Mouse (Mus musculus): ENCODE results near the gene Alox5. TPM values are rescaled to one million over a fixed set of nuclear protein-coding genes. Genes with fewer than 3 reads are reported as not detected.

Gene Alox5
- polyA plus RNA-seq, 1 experiment: 0.74 TPM

- Histone ChIP-seq H3K4me1 (ENCODE audit: control insufficient read depth, insufficient read depth, low read length) (peaks cover 6% of the 10 kb centered on the region), H3K27ac (ENCODE audit: insufficient read depth, low read length) (no peak overlapping the region), H3K27me3 (ENCODE audit: control insufficient read depth, insufficient read depth, low read length) (no peaks in the 10 kb centered on the region), H3K4me3 (replicated peaks; ENCODE audit: insufficient read depth, low read depth, low read length) (no peak overlapping the region)
- WGBS: 41% methylated on average over 2 of the region's 2 CpGs
- no peak for TF ChIP-seq POLR2A (IDR thresholded peaks at IDR 0.05; ENCODE audit: borderline replicate concordance, insufficient read depth, low read length)
- no peak for TF ChIP-seq CTCF (IDR thresholded peaks at IDR 0.05; ENCODE audit: borderline replicate concordance, insufficient read depth, low read depth, low read length)
- no peak for DNase-seq
Measured at GRCm38 (mm10) chr6:116394916-116395648, 65.9 kb downstream of the Alox5 start.

DNA sequence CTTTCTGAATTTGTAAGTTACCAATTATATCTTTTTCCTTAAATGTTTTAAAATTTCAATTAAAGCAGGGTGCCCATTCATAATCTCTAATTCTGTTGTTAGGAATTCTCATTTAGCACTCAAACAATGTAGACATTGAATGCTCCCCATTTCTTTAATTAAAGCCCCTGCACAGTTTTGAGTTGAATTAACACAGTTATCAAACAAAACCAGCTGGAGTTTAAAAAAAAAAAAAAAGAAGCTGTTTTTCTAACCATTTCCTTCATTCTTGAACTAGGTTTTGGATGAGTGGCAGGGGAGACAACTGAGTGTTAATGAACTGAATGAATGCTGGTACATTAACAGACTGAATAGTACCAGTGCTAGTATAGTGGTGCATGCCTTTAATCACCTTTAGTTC is 71.5 kb downstream of the Alox5 start:
- Histone ChIP-seq H3K4me1 (ENCODE audit: control insufficient read depth, insufficient read depth, low read length) (peaks cover 2% of the 10 kb centered on the region), H3K27me3 (ENCODE audit: control insufficient read depth, insufficient read depth, low read length) (no peaks in the 10 kb centered on the region), H3K4me3 (replicated peaks; ENCODE audit: insufficient read depth, low read depth, low read length) (no peak overlapping the region), H3K27ac (ENCODE audit: insufficient read depth, low read length) (no peak overlapping the region)
- TF ChIP-seq CTCF (IDR thresholded peaks at IDR 0.05; ENCODE audit: borderline replicate concordance, insufficient read depth, low read depth, low read length) (no peak), POLR2A (IDR thresholded peaks at IDR 0.05; ENCODE audit: borderline replicate concordance, insufficient read depth, low read length) (no peak)
- no peak for DNase-seq

- Histone ChIP-seq H3K4me1 (ENCODE audit: control insufficient read depth, insufficient read depth, low read length) (peaks cover 6% of the 10 kb centered on the region), H3K27me3 (ENCODE audit: control insufficient read depth, insufficient read depth, low read length) (no peaks in the 10 kb centered on the region), H3K27ac (ENCODE audit: insufficient read depth, low read length) (no peak overlapping the region), H3K4me3 (replicated peaks; ENCODE audit: insufficient read depth, low read depth, low read length) (no peak overlapping the region)
- no peak for DNase-seq
- TF ChIP-seq CTCF (IDR thresholded peaks at IDR 0.05; ENCODE audit: borderline replicate concordance, insufficient read depth, low read depth, low read length): no peak
- TF ChIP-seq POLR2A (IDR thresholded peaks at IDR 0.05; ENCODE audit: borderline replicate concordance, insufficient read depth, low read length): no peak
- WGBS: 100% methylated on average over 1 of the region's 1 CpGs
Measured at GRCm38 (mm10) chr6:116388068-116388467, 72.9 kb downstream of the Alox5 start.

DNA sequence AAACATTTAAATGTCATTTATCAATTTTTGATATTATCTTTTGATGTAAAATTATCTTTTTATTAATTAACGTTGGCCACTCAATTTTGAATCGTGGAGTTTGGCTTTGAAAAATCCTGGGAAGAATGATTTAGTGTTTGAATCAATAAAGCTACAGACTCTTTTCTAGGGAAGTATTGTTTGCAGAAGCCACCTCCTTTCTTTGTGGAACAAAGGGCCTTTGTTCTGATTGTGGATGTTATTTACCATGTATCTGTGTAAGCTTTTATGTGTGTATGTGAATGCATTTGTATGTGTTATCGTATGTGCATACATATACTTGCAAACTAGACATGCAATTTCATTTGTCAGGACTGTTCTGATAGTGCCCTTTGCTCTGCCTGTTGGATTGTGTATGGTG is 74.5 kb downstream of the Alox5 start:
- Histone ChIP-seq H3K4me3 (replicated peaks; ENCODE audit: insufficient read depth, low read depth, low read length) (no peak overlapping the region), H3K27ac (ENCODE audit: insufficient read depth, low read length) (no peak overlapping the region), H3K27me3 (ENCODE audit: control insufficient read depth, insufficient read depth, low read length) (no peaks in the 10 kb centered on the region), H3K4me1 (ENCODE audit: control insufficient read depth, insufficient read depth, low read length) (peaks cover 6% of the 10 kb centered on the region)
- 63% methylated on average over 3 of the region's 3 CpGs for WGBS
- TF ChIP-seq POLR2A (IDR thresholded peaks at IDR 0.05; ENCODE audit: borderline replicate concordance, insufficient read depth, low read length) (no peak), CTCF (IDR thresholded peaks at IDR 0.05; ENCODE audit: borderline replicate concordance, insufficient read depth, low read depth, low read length) (no peak)
- DNase-seq: no peak

DNA sequence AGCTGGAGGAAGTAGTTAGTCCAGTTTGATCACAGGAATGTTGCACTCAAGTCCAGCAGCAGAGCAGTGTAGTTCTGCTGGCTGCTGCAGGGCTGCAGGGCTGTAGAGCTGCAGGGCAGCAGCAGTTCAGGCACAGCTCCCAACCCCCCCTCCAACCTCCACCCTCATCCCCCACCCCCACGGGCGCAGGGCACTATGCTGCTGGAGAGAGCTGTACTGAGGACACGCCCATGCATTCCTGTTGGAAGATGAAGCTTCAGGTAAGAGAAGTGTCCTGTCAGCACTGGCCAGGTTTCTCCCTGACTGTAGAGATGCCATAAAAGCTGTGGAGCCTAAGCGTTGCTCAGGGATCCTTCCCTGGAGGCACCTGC is 74.9 kb downstream of the Alox5 start:
- no peak for TF ChIP-seq POLR2A (IDR thresholded peaks at IDR 0.05; ENCODE audit: borderline replicate concordance, insufficient read depth, low read length)
- TF ChIP-seq CTCF (IDR thresholded peaks at IDR 0.05; ENCODE audit: borderline replicate concordance, insufficient read depth, low read depth, low read length): no peak
- peak overlapping the region; percentile 60; the same call in 1 of the 2 replicates for H3K27ac ChIP-seq (ENCODE audit: insufficient read depth, low read length)
- no peak for DNase-seq
- H3K4me3 ChIP-seq (replicated peaks; ENCODE audit: insufficient read depth, low read depth, low read length): no peak overlapping the region
- peaks cover 6% of the 10 kb centered on the region for H3K4me1 ChIP-seq (ENCODE audit: control insufficient read depth, insufficient read depth, low read length)
- H3K27me3 ChIP-seq (ENCODE audit: control insufficient read depth, insufficient read depth, low read length): no peaks in the 10 kb centered on the region
- WGBS: 47% methylated on average over 4 of the region's 4 CpGs

- Histone ChIP-seq H3K27me3 (ENCODE audit: control insufficient read depth, insufficient read depth, low read length) (no peaks in the 10 kb centered on the region), H3K4me3 (replicated peaks; ENCODE audit: insufficient read depth, low read depth, low read length) (no peak overlapping the region), H3K4me1 (ENCODE audit: control insufficient read depth, insufficient read depth, low read length) (peaks cover 6% of the 10 kb centered on the region), H3K27ac (ENCODE audit: insufficient read depth, low read length) (no peak overlapping the region)
- 53% methylated on average over 5 of the region's 5 CpGs for WGBS
- TF ChIP-seq POLR2A (IDR thresholded peaks at IDR 0.05; ENCODE audit: borderline replicate concordance, insufficient read depth, low read length) (no peak), CTCF (IDR thresholded peaks at IDR 0.05; ENCODE audit: borderline replicate concordance, insufficient read depth, low read depth, low read length) (no peak)
- no peak for DNase-seq
Measured at GRCm38 (mm10) chr6:116385194-116386044, 75.6 kb downstream of the Alox5 start.

- Histone ChIP-seq H3K27ac (ENCODE audit: insufficient read depth, low read length) (no peak overlapping the region), H3K4me3 (replicated peaks; ENCODE audit: insufficient read depth, low read depth, low read length) (no peak overlapping the region), H3K27me3 (ENCODE audit: control insufficient read depth, insufficient read depth, low read length) (no peaks in the 10 kb centered on the region), H3K4me1 (ENCODE audit: control insufficient read depth, insufficient read depth, low read length) (peaks cover 6% of the 10 kb centered on the region)
- WGBS: 52% methylated on average over 10 of the region's 10 CpGs
- no peak for TF ChIP-seq POLR2A (IDR thresholded peaks at IDR 0.05; ENCODE audit: borderline replicate concordance, insufficient read depth, low read length)
- no peak for TF ChIP-seq CTCF (IDR thresholded peaks at IDR 0.05; ENCODE audit: borderline replicate concordance, insufficient read depth, low read depth, low read length)
- no peak for DNase-seq
Measured at GRCm38 (mm10) chr6:116383582-116383981, 77.4 kb downstream of the Alox5 start.

DNA sequence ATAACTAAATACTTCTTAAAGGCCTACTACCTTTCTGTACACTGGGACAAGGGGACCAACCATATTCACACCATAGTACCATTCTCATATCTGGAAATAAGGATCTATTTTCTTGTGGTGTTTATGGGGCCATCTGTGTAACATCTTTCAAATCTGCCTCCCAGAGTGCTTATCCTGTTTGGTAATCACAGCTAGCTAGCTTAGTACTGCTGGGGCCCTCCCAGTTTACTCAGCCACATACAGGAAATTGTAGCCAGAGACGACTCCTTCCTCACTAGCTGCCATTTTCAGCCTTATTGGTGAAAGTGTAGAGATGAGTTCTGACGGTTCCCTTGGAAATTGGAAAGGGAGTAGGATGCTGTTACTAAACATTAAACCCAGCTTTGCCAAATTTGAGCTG is 79.4 kb downstream of the Alox5 start:
- DNase-seq: no peak
- WGBS: 50% methylated on average over 2 of the region's 2 CpGs
- Histone ChIP-seq H3K4me3 (replicated peaks; ENCODE audit: insufficient read depth, low read depth, low read length) (no peak overlapping the region), H3K4me1 (ENCODE audit: control insufficient read depth, insufficient read depth, low read length) (peaks cover 6% of the 10 kb centered on the region), H3K27ac (ENCODE audit: insufficient read depth, low read length) (no peak overlapping the region), H3K27me3 (ENCODE audit: control insufficient read depth, insufficient read depth, low read length) (no peaks in the 10 kb centered on the region)
- TF ChIP-seq CTCF (IDR thresholded peaks at IDR 0.05; ENCODE audit: borderline replicate concordance, insufficient read depth, low read depth, low read length) (no peak), POLR2A (IDR thresholded peaks at IDR 0.05; ENCODE audit: borderline replicate concordance, insufficient read depth, low read length) (no peak)
